Mouse (Mus musculus) lung, adult 2 months (tissue): ENCODE data around the gene Zfp941.

Experiments used
- CTCF ChIP-seq: fragments of 200-500 bp; IDR thresholded peaks from 2 replicates; pipeline ENCODE4 v1.5.1; 2011; ENCODE audit warnings: mild to moderate bottlenecking, low read length, control low read depth; ENCODE audit not compliant: insufficient read depth
- POLR2A ChIP-seq: fragments of 200-500 bp; IDR thresholded peaks from 2 replicates; pipeline ENCODE4 v1.6.1; 2011; ENCODE audit warnings: low read depth, mild to moderate bottlenecking, control low read depth, low read length, borderline replicate concordance; ENCODE audit errors: extremely low read depth

- no peak for TF ChIP-seq CTCF
- TF ChIP-seq POLR2A, result no peak
Observed at GRCm38 (mm10) chr7:140802629-140803028, 19.3 kb downstream of the Zfp941 start.
